Mouse (Mus musculus) effector memory CD4-positive, alpha-beta T cell, adult 7 months (primary cell): ENCODE data around the gene Fancg. TPM values are rescaled to one million over a fixed set of nuclear protein-coding genes. Genes with fewer than 3 reads are reported as not detected.

Experiments used
- polyA plus RNA-seq: library from polyadenylated mRNA; unstranded; fragments of 100-300 nt; shearing (Covaris generic); gene quantifications from one replicate; pipeline ENCODE4 v1.2.1, GENCODE M21; 2017

Fancg gene
- polyA plus RNA-seq, result 19.1 TPM

DNA sequence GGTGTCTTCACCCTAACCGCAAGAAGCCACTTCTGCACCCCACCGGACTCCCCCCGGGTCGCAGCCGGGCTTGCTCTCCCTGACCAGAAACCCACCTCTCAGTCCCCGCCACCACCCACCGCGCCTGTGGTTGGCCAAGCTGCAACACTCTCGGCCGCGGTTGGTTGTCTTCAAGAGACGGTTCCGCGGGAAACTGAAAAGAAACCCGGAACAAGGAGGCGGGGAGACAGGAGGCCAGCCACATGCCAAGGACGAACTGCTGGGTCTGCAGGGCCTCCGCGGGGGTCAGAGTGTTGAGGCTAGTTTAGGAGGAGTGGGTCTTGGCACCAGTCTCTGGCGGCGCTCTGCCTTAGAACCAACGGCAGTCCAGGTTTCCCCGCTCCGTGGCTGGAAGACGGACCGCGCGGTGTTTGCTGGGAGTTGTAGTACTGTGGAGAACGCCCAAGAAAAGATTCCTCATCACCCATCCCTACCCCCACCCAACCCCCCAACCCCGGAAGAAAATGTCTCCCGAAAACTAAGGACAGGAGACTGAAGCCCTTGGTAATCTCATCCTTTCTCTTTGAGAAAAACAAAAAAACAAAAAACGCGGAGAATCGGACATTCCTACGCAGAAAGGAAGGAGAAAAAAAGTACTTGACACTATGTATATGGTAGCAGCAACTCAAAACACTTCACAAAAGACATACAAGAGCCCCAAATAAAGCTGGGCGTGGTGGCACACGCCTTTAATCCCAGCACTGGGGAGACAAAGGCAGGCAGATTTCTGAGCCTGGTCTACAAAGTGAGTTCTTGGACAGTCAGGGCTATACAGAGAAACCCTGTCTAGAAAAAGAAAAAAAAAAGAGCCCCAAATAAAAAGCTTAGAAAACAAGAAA is at the start of gene Fancg:
TSS of gene Fancg (minus strand) at position 346 of the 878 bp plus-strand sequence.

DNA sequence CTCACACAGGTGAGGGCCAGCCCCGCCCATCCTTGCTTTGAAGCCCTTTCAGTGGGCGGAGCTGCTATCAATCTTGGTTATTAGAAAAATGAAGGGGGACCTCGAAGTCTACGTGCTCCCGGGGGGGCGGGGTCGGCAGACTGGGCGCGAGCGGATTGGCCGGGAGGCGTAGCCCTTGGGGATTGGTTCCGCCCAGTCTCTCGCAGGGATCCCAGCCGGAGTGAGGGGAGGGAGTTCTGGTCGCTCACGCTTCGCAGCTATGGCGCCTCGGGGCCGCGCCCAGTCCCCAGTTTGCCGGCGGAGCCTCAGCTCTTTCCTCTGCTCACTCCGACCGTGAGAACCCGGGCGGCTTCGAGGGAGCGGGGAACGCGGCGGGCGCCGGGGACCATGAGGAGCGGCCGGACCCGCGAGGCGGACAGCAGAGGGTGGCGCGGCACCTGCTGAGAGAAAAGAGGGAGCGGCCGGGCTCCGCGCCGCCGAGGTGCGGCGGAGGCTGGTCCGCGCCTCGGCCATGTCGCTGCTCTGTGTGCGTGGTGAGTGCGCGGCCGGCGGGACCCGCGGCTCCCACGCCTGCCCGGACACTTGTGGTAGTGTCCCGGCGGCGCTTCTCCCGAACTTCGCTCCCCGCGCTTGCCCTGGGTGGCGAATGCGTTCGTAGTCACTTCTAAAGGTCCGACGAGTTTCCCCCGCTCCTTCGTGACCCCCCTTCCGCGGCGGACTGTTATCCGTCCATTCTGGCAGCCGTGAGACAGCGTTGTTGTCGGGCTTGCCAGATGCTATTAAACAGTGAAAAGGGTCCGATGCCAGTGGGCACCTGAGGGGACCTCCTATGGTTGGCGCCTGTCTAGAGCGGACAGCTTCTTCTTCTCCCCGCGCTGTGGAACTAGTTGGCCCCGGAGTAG is 48.7 kb upstream of the Fancg start, which contains the start of gene Unc13b:
TSS of gene Unc13b (plus strand) at position 201 of the 902 bp plus-strand sequence.

DNA sequence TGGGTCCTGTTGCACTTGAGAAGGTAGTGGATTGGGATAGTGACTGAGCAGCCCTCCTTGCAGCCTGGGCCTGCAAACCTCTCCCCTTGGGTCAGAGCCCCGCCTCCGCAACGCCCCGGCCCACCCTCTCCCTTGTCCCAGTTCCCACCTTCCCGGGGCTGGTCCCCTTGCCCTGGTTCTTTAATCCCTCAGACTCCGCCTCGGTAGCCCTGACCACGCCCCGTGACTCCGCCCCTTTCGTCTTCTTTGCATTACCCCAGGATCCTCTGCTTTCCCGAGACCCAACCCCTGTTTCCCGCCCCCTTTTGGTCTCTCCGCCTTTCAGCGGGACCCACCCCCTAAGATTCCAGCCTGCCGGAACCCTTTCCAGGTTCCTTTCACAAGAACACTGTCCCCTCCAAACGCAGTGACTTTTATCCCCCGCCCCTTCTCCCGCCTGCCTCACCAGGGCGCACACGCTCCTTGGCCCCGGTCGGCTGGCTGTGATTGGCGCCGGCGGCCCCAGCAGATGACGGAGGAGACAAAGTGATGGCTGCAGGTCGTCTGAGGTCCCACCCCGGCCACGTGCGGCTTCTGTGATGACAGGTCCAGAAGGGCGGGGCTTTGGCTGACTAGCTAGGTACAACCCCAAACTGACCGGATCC is 35.5 kb upstream of the Fancg start, which contains the start of gene Fam214b:
TSS of gene Fam214b (minus strand) at position 562 of the 644 bp plus-strand sequence.

DNA sequence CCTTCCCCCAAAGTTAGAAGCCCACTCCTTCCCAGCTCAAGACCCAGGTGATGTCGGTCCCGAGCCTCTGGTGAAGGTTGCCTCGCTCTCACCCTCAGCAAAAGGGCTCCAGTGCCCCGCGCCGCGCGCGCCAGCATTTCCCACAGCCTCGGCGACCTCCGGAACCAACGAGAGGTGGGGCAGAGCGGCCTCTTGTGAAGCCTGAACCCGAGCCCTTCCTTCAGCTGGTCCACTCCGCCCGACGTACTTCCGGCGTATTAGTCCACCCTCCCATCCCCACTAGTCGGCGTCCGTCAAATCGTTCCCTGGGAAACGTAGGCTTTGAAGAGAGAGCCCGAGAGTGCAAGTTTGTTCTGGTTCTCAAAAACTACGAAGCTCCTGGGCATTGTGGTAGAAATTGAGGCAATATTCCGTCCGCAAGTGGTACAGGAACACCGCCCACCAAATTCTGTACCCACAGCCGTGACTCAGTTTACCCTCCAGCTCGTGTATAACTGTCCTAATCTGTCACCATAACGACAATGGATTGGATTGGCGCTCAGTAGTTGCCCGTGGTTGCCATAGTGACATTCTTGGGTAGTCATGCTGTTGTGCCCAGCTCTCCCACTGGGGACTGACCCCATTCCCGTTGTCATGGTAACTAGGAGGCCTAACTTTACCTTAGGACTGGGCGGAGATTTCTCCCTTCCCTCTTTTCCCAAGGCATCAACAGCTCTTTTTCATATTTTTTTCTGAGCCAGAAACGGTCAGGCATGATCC is 21.1 kb upstream of the Fancg start, which contains the start of gene Stoml2:
TSS of gene Stoml2 (minus strand) at position 474 of the 759 bp plus-strand sequence.

DNA sequence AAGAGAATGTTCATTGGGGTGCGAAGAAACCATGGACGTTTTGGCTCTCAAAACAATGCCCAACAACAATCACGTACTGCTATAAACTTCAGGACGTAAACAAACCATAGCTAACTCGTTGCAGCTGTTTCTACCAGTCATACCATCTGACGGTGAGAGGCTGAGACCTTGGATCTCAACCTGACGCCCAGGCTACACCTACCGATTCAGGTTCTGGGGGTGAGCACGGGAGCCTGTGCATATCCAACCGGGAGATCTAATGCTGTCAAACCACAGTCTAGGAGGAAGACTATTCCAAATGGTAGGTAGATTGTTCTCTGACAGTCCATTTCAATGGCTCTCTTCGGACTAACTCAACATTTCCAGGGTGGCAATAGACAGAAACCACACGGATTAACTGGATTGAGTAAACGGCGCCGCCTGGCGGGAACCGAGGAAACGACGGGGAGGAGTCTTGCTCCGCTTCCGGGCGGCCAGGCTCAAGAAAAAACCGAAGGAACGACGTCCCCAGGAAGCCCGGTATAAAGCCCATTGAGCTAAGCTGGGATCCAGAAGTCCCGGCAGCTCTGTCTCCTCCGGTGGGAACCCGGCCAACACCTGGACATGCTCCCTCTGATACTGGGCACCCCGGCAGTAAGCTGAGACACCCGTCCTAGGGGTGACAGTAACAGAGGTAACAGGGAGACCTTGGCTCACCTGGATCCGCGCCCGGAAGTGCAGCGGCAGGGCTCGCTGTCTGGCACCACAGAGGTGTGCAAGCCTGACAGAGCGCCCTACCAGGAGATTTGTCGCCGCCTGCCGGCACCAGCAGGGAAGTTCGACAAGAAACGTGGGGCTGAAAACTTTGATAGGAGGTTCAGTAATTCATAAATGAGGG is 15.0 kb upstream of the Fancg start, which contains the start of gene Pigo:
TSS of gene Pigo (minus strand) at position 736 of the 877 bp plus-strand sequence.

DNA sequence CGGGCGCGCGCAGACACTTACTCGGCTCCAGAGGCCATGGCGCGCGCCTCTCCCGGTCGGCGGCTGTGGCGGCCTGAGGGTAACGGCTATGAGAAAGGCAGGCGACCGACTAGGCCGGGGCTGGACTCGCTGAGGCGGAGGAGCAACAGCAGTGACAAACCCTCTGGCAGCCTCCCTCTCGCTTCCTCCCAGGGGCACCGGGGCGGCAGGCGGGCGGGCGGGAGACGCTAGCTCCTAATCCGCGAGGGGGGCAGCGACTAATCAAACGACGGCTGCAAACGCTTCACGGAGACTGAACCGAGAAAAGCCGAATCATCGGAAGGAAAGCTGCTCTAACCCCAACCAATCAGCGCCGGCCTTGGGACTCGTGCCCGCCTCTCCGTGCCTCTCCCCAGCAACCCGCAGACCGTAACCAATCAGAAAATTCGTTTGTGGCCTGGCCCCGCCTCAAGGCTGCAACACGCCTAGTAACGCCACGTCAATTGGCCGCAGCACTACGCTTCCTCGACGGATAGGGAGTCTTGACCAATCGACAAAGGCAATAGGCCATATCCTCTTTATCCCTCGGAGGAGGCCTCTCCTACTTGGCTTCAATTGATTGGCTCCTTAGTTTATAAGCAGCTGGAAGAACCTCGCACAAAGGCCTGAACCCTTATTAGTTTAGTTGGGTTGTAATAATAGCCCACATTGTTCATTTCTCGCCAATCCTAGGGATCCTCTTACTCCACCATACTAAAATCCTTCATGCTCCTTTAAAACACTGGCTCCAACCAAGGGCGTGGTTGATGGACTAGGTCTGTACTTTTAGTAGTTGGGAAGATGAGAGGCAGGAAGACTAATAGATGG is 9.9 kb downstream of the Fancg start, which contains the start of gene Vcp:
TSS of gene Vcp (minus strand) at position 367 of the 846 bp plus-strand sequence.

DNA sequence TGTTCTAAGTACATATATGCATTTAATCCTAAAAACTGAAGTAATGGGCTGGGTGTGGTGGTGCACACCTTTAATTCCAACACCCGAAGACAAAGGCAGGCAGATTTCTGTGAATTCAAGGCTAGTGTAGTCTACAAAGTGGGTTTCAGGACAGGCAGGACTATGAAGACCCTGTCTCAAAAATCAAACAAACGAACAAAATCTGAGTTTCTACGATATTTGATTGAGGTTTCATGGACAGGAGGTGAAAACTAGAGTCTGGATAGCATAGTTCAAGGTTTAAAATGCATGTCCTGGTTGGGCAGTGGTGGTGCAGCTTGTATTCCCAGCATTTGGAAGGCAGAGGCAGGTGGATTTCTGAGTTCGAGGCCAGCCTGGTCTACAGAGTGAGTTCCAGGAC is 41.0 kb downstream of the Fancg start, which contains the start of gene 1700022I11Rik:
TSS of gene 1700022I11Rik (plus strand) at position 301 of the 400 bp plus-strand sequence.

Other genes starting within 250 kb of the Fancg start
- gene Ccl21a, start 236.5 kb downstream of the Fancg start, polyA plus RNA-seq, result not detected
- not detected for gene Fam205a1, start 156.6 kb downstream of the Fancg start, polyA plus RNA-seq
- 0.15 TPM for gene Gm12394, start 153.7 kb downstream of the Fancg start, polyA plus RNA-seq
- not detected for gene Fam205c, start 136.3 kb downstream of the Fancg start, polyA plus RNA-seq
- 0.51 TPM for gene Phf24, start 93.8 kb downstream of the Fancg start, polyA plus RNA-seq
- 17.1 TPM for gene Dnajb5, start 60.7 kb downstream of the Fancg start, polyA plus RNA-seq
- not detected for gene 1700022I11Rik, start 40.9 kb downstream of the Fancg start, polyA plus RNA-seq
- gene Vcp, start 10.0 kb downstream of the Fancg start, polyA plus RNA-seq, result 260 TPM
- gene Pigo, start 15.3 kb upstream of the Fancg start, polyA plus RNA-seq, result 38.8 TPM
- 80.4 TPM for gene Stoml2, start 21.2 kb upstream of the Fancg start, polyA plus RNA-seq
- 9.8 TPM for gene Fam214b, start 35.7 kb upstream of the Fancg start, polyA plus RNA-seq
- 4.5 TPM for gene Unc13b, start 48.4 kb upstream of the Fancg start, polyA plus RNA-seq